Mouse (Mus musculus): ENCODE data around the gene Tulp4.

Gene Tulp4

GRCm38 (mm10) chr17:6118861-6119260 is 12.6 kb downstream of the Tulp4 start:
- DNase-seq (ENCODE audit: extremely low read depth, low read depth, low spot score), result peak; percentile 72

DNA sequence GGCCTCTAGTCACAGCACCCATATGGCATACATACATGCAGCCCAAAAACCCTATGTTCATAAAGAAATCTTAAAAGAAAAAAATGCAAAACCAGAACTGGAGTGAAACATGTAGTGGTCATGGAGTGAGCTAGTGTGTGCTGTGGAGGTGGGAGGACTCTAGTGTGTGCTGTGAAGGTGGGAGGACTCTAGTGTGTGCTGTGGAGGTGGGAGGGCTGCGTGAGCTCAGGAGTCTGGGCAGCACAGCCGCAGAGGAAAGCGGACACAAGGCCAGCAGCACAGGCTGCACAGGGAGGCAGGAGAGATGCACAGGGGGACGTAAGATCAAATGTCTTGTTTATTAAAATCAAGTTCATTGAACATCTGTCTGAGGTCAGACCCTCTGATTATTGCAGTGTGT is 17.5 kb downstream of the Tulp4 start:
- no peak for DNase-seq (ENCODE audit: extremely low read depth, low read depth, low spot score)

DNA sequence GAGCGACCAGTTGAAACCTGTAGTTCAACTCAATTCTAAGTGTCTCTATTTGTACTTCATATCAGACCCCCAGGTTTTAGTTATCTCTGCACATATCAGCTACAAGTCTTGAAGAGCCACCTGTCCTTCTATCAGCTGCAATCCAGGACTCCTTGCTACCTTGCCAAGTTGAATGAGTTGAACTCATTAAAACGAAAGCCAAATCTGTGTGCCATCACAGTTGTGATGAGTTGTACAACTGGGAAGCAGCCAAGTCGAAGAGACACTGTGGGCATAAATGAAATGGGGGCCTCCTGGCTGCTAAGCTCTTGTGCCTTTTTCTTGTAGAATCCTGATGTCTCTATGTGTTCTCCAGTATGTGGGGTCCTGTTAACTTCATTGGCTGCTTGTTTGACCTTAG is 19.2 kb downstream of the Tulp4 start:
- no peak for DNase-seq (ENCODE audit: extremely low read depth, low read depth, low spot score)

- no peak for DNase-seq (ENCODE audit: extremely low read depth, low read depth, low spot score)
Measured at GRCm38 (mm10) chr17:6128039-6128438, 21.8 kb downstream of the Tulp4 start.

GRCm38 (mm10) chr17:6129361-6129760 is 23.1 kb downstream of the Tulp4 start:
- DNase-seq (ENCODE audit: extremely low read depth, low read depth, low spot score), result no peak

GRCm38 (mm10) chr17:6131083-6131482 is 24.8 kb downstream of the Tulp4 start:
- DNase-seq (ENCODE audit: extremely low read depth, low read depth, low spot score), result no peak

- no peak for DNase-seq (ENCODE audit: extremely low read depth, low read depth, low spot score)
Measured at GRCm38 (mm10) chr17:6140875-6141274, 34.6 kb downstream of the Tulp4 start.

GRCm38 (mm10) chr17:6141344-6141743 is 35.1 kb downstream of the Tulp4 start:
- DNase-seq (ENCODE audit: extremely low read depth, low read depth, low spot score), result no peak

DNA sequence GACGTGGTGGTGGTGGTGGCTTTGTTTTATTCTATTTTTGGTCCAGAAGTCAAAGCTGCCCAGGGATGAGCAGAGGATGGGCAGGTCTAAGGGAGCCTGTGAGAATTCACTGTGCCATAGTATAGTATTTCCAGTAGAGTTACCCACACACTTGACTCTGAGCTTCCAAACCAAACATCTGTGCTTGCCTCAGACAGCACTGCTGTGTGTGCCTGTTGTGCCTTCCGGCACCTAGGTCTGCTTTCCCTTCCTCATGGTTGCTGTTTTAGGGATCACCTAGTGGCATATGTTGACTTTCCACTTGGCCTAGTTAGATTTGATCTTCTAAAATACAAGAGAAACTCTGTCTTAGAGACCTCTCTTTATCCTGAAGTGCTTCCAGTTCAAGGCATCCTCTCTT is 39.0 kb downstream of the Tulp4 start:
- no peak for DNase-seq (ENCODE audit: extremely low read depth, low read depth, low spot score)

GRCm38 (mm10) chr17:6152941-6153340 is 46.7 kb downstream of the Tulp4 start:
- no peak for DNase-seq (ENCODE audit: extremely low read depth, low read depth, low spot score)

DNA sequence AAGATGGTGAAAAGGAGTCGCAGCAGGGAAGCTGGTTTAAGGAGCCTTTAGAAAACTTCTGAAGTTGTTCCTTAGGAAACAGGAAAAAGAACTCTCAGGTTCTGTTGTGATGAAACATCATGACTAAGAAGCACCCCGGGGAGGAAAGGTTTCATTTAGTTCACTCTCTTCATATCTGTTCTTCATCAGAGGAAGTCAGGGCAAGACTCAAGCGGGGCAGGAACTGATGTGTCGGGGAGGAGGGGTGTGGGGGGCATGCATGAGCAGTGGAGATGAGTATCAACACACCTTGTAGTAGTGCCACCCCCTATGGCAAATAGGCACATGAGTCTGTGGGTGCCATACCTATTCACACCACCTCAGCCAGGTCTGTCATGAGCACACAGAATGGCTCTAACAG is 47.3 kb downstream of the Tulp4 start:
- no peak for DNase-seq (ENCODE audit: extremely low read depth, low read depth, low spot score)

GRCm38 (mm10) chr17:6154366-6154765 is 48.1 kb downstream of the Tulp4 start:
- no peak for DNase-seq (ENCODE audit: extremely low read depth, low read depth, low spot score)

DNA sequence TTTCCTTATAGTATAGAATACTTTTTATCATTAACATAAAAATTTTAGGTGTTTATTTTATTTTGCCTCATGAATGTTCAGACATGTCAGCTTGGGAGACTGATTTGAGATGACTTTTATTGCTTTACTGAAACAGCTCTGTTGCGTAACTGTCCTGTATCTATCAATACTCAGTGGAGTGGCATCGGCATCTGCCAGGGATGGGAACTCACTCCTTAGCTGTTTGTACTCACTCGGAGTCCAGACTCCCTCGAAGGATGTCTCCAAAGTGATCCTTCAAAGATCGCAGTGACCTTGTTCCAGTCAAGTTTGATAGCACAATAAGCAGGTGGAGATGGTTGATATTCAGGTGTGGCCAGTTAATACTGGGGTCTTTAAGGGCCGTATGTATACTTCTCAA is 54.3 kb downstream of the Tulp4 start:
- no peak for DNase-seq (ENCODE audit: extremely low read depth, low read depth, low spot score)

- no peak for DNase-seq (ENCODE audit: extremely low read depth, low read depth, low spot score)
Measured at GRCm38 (mm10) chr17:6161916-6162315, 55.7 kb downstream of the Tulp4 start.

DNA sequence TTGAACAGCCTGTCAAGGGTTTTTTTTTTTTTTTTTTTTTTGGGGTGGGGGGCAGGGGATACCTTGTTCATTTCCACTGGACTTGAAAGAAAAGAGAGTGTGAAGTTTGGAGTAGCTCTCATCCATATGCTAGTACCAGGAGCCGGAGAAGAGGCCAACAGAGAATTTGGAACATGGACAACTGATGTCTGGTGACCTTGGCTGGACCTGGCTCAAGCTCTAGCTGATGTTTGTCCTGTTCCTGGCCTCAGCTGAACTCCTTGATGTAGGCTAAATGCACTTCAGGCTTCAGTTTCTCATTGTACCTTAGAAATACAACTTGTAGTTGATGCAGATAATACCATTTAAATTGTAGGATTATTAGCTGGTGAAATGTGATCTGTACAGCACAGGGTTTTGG is 56.5 kb downstream of the Tulp4 start:
- no peak for DNase-seq (ENCODE audit: extremely low read depth, low read depth, low spot score)

DNA sequence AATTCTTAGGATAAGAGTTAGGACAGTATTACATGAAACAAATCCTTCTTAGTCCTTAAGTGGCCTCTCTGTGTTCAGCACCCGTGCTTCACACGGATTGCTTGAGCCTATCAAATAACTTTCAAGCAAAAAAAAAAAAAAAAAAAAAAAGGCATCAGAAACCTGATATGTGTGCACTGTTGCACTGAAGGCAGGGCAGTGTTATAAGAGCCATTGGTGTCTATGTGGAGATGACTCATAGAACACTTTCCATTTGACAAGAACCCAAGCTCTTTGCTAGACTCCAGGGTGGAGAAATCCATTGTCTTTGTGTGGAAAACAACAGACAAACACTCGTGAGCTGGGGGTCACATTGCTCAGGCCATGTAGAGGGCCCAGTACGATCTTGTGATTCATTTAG is 58.7 kb downstream of the Tulp4 start:
- DNase-seq (ENCODE audit: extremely low read depth, low read depth, low spot score), result no peak

DNA sequence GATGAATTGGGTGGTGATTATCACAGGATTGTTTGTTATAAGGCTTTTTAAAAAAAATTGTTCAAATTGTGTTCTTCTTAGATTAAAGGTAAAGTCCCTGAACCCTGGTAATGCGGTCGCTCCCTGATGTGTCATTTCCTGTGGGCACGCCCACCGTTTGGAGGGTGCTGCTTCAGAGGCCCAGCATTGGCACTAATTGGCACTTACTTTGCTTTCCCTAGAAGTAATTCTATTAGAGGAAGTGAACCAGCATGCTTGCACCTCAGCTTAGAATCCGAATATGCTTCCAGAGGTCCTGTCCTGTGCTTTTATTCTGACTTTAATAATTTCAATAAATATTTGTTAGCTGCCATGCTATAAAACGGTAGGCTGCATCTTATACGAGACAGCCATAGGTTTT is 66.2 kb downstream of the Tulp4 start:
- DNase-seq (ENCODE audit: extremely low read depth, low read depth, low spot score), result no peak

DNA sequence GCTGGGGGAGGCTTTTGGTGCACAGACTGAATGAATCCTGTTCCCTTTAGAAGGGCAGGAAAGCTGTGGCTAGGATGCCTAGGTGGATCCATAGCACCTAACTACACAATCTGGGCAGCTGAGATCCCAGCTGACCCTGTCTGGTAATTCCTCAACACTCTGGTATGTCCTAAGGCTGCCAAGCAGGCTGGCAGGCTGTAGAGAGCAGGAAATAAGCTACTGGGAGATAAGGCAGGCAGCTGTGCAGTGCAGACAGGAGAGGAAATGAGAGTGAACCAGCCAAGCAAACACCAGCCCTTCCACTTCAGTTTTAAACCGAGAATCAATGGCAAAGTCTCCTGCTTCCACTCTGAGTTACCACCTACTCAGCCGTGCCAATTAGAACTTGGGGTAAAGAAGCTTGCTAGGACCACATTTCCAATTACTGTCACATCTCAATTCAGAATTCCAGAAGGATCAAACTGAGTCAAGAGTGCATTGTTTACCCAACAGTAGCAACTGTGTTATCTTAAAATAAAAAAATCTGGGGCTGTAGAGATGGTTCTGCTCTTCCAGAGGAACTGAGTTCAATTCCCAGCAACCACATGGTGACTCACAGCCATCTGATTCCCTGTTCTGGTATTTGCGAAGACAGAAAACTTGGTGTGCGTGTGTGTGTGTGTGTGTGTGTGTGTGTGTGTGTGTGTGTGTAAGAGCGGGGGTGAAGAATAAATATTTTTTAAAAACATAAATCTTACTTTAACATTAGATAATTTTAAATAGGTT is 66.9 kb downstream of the Tulp4 start:
- no peak for DNase-seq (ENCODE audit: extremely low read depth, low read depth, low spot score)

DNA sequence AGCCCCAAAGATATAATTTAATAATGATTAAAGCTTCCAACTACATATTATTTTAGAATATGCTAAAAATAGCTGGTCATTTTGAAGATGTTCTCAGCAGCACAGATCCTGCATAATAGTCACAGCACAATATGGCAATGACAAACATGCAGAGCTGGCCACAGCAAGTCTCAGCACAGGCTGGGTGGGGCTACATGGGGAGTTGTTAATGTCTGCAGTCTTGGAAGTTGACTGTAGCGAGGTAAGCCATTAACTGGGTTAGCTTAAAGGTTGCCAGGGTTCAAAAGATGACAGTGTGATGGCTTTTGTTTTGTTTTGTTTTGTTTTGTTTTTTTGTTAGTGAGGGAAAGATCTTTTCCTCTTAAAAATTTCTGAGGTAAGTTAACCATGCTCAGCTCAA is 68.3 kb downstream of the Tulp4 start:
- DNase-seq (ENCODE audit: extremely low read depth, low read depth, low spot score), result no peak

- DNase-seq (ENCODE audit: extremely low read depth, low read depth, low spot score), result no peak
Measured at GRCm38 (mm10) chr17:6178564-6179267, 72.5 kb downstream of the Tulp4 start.

- no peak for DNase-seq (ENCODE audit: extremely low read depth, low read depth, low spot score)
Measured at GRCm38 (mm10) chr17:6179389-6179788, 73.2 kb downstream of the Tulp4 start.

- no peak for DNase-seq (ENCODE audit: extremely low read depth, low read depth, low spot score)
Measured at GRCm38 (mm10) chr17:6180421-6180820, 74.2 kb downstream of the Tulp4 start.

DNA sequence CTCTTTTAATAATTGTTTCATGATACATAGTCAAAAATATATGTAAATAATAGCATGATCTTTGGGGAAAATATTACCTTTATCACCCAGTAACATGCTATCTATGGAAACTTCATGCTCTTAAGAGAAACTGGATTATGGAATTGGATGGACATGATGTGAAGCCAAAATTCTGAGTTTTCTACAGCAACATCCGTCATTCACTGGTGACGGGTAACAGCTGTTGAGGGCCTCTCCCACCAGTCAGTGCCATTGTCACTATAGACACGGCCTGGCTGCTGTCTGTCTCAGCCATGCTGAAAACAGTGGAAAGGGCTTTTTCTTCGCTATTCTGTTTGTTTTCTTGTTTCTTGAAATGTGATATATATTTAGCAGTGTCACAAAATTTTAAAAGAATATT is 76.5 kb downstream of the Tulp4 start:
- DNase-seq (ENCODE audit: extremely low read depth, low read depth, low spot score), result no peak
